Mouse (Mus musculus) forebrain, embryonic 11.5 days (tissue): ENCODE measurements around the gene Ube2j2. TPM values are rescaled to one million over a fixed set of nuclear protein-coding genes. Genes with fewer than 3 reads are reported as not detected.

Experiments used
- ATAC-seq: fragments of 200-750 bp; cut with Nextera tagmentation; replicated peaks from 2 replicates; pipeline ENCODE4 v1.8.0; 2017; ENCODE audit warnings: moderate TSS enrichment; ENCODE audit not compliant: low FRiP score
- DNase-seq: peaks from one replicate; pipeline ENCODE4 v3.0.0-alpha.2; 2017; ENCODE audit warnings: low spot score
- H3K27ac ChIP-seq: fragments of 300-500 bp; sonication (generic); 2 replicates; pipeline ENCODE4 v1.5.1; 2014; ENCODE audit warnings: low read depth, low read length
- H3K27me3 ChIP-seq: fragments of 300-500 bp; sonication (generic); 2 replicates; pipeline ENCODE4 v1.6.1; 2014; ENCODE audit warnings: mild to moderate bottlenecking, low read length, mixed read lengths; ENCODE audit not compliant: control insufficient read depth, insufficient read depth
- H3K36me3 ChIP-seq: fragments of 300-500 bp; sonication (generic); 2 replicates; pipeline ENCODE4 v1.6.1; 2014; ENCODE audit warnings: mild to moderate bottlenecking, low read length, moderate library complexity, mixed read lengths; ENCODE audit not compliant: control insufficient read depth, insufficient read depth
- H3K4me1 ChIP-seq: fragments of 300-500 bp; sonication (generic); replicated peaks from 2 replicates; pipeline ENCODE4 v1.6.1; 2014; ENCODE audit warnings: low read length, mixed read lengths; ENCODE audit not compliant: control insufficient read depth, insufficient read depth
- H3K4me2 ChIP-seq: fragments of 300-500 bp; sonication (generic); 2 replicates; pipeline ENCODE4 v1.6.1; 2014; ENCODE audit warnings: low read depth, mild to moderate bottlenecking, low read length, moderate library complexity, mixed read lengths; ENCODE audit not compliant: severe bottlenecking
- H3K4me3 ChIP-seq: fragments of 300-500 bp; sonication (generic); 2 replicates; pipeline ENCODE4 v1.5.1; 2014; ENCODE audit warnings: low read depth, low read length
- H3K9ac ChIP-seq: fragments of 300-500 bp; sonication (generic); 2 replicates; pipeline ENCODE4 v1.6.1; 2014; ENCODE audit warnings: low read length
- H3K9me3 ChIP-seq: fragments of 300-500 bp; sonication (generic); 2 replicates; pipeline ENCODE4 v1.6.1; 2016; ENCODE audit warnings: low read length, mixed read lengths; ENCODE audit not compliant: control insufficient read depth
- WGBS: fragments of 180-500 bp; shearing (Covaris S2); extraction: QIAGEN DNeasy Blood & Tissue Kit; methylation state at CpG from one replicate; pipeline ENCODE4 v1.1.7; 2014; 5-methylcytosine and 5-hydroxymethylcytosine counted together
- polyA plus RNA-seq: library from polyadenylated mRNA; unstranded; fragments of >200 nt; fragmentation: Nextera tagmentation; extraction: Ambion mirVana; gene quantifications from 2 replicates; pipeline ENCODE4 v1.2.1, GENCODE M21; 2014

The Ube2j2 gene
- polyA plus RNA-seq, 1 experiment from 2014 or later = 159 TPM

DNA sequence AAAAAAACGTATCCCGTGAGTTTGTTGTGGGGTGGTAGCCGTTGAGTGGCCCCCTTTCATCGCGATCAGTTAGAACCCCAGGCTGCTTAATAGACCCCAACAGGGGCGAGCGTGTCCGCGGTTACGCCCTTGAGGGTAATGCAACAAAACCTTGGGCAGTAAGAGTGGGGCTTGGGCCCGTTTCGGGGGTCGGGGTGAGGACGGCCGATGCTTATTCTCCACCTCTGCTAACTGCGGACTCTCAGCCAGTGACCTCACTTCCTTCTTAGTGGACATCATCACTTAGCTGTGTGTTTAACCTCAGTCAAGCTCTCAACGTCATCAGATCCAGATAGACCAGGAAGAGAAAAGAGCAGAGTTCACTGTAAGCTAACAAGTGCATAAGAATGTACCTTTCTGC, 640 bp downstream of the Ube2j2 start:
- Histone ChIP-seq H3K4me1 (peaks cover 9% of the 10 kb centered on the region; the same call in 1 of the 2 replicates), H3K9me3 (no peaks in the 10 kb centered on the region), H3K4me3 (peak overlapping the region; percentile 98), H3K27me3 (no peaks in the 10 kb centered on the region), H3K9ac (peak overlapping the region; percentile 92), H3K36me3 (peaks cover 4% of the 10 kb centered on the region; the same call in 1 of the 2 replicates), H3K4me2 (peak overlapping the region; percentile 69), H3K27ac (no peak overlapping the region)
- no peak for DNase-seq
- 1% methylated on average over 17 of the region's 17 CpGs for WGBS
- peak; percentile 6; the same call in 1 of the 2 replicates for ATAC-seq

DNA sequence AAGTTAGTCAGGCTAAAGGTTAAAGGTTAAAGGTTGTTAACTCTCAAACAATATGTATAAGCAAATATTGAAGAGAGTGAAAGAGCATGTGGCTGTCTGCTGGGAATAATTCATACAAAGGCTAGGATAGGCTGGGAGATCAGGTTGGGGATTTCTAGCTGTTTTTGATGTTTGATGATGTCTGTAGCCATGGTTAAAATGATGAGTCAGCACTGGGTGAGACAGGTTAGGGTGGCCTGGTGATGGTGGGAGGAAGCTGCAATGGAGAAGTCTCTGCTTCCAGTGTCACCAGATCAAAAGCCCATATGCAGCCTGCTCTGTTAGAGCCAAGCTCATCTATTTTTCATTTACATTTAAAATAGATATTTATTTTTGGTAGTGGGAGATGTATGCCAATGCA, 3.5 kb downstream of the Ube2j2 start:
- Histone ChIP-seq H3K9me3 (no peaks in the 10 kb centered on the region), H3K27me3 (no peaks in the 10 kb centered on the region), H3K9ac (no peak overlapping the region), H3K4me2 (no peak overlapping the region), H3K4me3 (no peak overlapping the region), H3K27ac (no peak overlapping the region), H3K36me3 (peaks cover 7% of the 10 kb centered on the region; the same call in 1 of the 2 replicates), H3K4me1 (peaks cover 9% of the 10 kb centered on the region; the same call in 1 of the 2 replicates)
- no peak for DNase-seq
- ATAC-seq = no peak

DNA sequence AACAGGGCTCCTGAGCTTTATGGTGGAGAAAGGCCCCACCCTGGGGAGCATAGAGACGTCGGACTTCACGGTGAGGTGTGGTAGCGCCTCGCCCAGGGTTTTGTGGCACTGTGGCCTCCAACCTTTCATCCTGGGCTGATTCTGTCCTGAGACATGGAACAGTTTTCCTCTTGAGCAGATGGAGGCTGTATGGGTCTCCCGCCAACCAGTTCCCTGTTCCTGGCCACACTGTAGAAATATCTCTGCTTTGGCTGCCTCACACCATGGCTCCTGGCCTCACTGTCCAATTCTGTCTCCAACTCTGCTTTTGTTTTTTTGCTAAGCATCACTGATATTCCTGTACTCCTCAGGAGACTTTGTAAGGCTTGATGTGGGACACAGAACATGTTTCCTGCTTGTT, 11.9 kb downstream of the Ube2j2 start:
- Histone ChIP-seq H3K27ac (no peak overlapping the region), H3K9me3 (no peaks in the 10 kb centered on the region), H3K9ac (no peak overlapping the region), H3K4me3 (no peak overlapping the region), H3K27me3 (no peaks in the 10 kb centered on the region), H3K4me2 (no peak overlapping the region), H3K36me3 (peaks cover 14% of the 10 kb centered on the region; the same call in 1 of the 2 replicates), H3K4me1 (no peaks in the 10 kb centered on the region)
- 95% methylated on average over 6 of the region's 6 CpGs for WGBS
- no peak for ATAC-seq
- DNase-seq = no peak

DNA sequence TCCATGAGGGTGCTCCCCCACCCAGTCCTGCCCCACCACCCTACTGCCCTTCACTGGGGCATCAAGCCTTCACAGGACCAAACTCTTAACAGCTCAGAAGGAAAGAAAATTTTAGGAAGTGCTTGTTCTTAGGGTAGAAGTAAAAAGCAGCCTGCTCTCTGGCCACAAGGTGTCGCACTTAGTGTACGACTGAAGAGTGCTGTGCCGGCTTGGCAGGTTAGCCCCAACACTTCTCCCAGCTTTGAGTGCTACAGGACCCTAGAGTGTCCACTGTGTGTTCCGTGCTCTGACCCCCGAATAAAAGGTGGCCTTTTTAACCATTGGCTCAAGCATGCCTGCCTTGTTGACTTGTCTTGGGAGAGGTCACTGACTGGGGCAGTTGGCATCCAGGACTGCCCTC, 15.6 kb downstream of the Ube2j2 start:
- H3K4me1 ChIP-seq = peaks cover 9% of the 10 kb centered on the region
- DNase-seq = peak; percentile 85
- H3K9ac ChIP-seq = no peak overlapping the region
- 7% methylated on average over 5 of the region's 5 CpGs for WGBS
- H3K4me3 ChIP-seq = no peak overlapping the region
- peaks cover 11% of the 10 kb centered on the region; the same call in 1 of the 2 replicates for H3K36me3 ChIP-seq
- no peaks in the 10 kb centered on the region for H3K9me3 ChIP-seq
- peak; percentile 71 for ATAC-seq
- no peak overlapping the region for H3K4me2 ChIP-seq
- no peak overlapping the region for H3K27ac ChIP-seq
- H3K27me3 ChIP-seq = no peaks in the 10 kb centered on the region

DNA sequence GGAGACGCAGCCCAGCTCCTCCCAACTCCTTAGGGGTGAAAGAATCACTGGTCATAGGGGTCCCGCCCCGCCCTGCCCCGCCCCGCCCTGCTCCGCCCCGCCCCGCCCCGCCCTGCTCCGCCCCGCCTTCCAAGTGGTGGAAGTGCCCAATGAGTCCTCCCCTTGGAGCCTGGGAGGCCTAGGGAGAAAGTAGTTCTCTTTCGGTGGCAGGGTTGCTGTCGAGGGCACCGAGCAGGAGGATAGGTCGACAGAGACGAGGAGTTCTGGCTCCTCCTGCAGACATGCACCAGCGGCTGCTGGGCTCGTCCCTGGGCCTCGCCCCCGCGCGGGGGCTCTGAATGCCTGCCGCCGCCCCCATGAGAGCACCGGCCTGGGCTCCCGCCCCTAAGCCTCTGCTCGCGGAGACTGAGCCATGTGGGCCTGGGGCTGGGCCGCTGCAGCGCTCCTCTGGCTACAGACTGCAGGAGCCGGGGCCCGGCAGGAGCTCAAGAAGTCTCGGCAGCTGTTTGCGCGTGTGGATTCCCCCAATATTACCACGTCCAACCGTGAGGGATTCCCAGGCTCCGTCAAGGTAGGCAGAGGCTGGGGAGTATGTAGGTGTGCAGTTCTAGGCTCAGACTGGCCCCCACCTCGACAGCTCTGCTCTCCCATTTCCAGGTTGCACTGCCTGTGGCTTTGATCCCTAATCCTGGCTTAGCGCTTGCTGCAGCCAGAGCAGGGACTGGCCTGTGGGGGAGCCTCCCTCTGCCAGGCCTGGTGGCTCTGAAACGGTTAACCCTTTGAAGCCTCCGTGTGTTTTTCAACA, 18.7 kb downstream of the Ube2j2 start, which contains the start of gene C1qtnf12:
Gene C1qtnf12, plus strand, starts transcription at position 152 of the 805 bp plus-strand sequence.
- H3K4me2 ChIP-seq = peak within 1 kb of the TSS; percentile 88
- H3K27me3 ChIP-seq = no peaks in the 10 kb centered on the region
- DNase-seq = peak; percentile 79
- H3K27ac ChIP-seq = peak within 1 kb of the TSS; percentile 31; the same call in 1 of the 2 replicates
- H3K9me3 ChIP-seq = no peaks in the 10 kb centered on the region
- peak within 1 kb of the TSS; percentile 40 for H3K4me3 ChIP-seq
- ATAC-seq = peak; percentile 63
- H3K9ac ChIP-seq = peak within 1 kb of the TSS; percentile 57
- peaks cover 9% of the 10 kb centered on the region for H3K4me1 ChIP-seq
- H3K36me3 ChIP-seq = peaks cover 5% of the 10 kb centered on the region; the same call in 1 of the 2 replicates
- WGBS = under 1% methylated on average over 42 of the region's 42 CpGs

DNA sequence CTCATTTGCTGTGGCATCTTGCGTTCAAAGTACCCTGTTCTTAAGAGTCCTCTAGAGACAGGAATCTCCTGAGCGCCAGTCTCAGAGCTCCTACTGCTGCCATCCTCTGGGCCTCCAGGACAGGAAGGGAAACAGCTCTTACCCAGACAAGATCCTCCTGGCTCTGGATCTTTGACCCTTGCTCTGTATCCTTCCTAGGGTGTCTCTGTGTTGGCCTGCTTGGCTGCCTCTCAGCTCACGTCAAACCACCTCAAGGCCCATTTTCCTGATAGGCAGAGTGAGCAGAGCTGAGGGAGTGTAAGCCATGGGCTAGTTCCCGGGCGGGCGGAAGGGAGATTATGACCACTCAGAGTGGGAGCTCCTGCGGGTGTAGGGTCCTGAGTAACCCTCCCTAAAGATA, 19.5 kb downstream of the Ube2j2 start:
- no peaks in the 10 kb centered on the region for H3K9me3 ChIP-seq
- DNase-seq (no peak), ATAC-seq (no peak)
- peak overlapping the region; percentile 40 for H3K4me3 ChIP-seq
- H3K4me2 ChIP-seq = peak overlapping the region; percentile 88
- H3K27me3 ChIP-seq = no peaks in the 10 kb centered on the region
- H3K36me3 ChIP-seq = peaks cover 3% of the 10 kb centered on the region; the same call in 1 of the 2 replicates
- no peak overlapping the region for H3K27ac ChIP-seq
- H3K9ac ChIP-seq = peak overlapping the region; percentile 57
- H3K4me1 ChIP-seq = peaks cover 9% of the 10 kb centered on the region
- WGBS = 52% methylated on average over 7 of the region's 7 CpGs

DNA sequence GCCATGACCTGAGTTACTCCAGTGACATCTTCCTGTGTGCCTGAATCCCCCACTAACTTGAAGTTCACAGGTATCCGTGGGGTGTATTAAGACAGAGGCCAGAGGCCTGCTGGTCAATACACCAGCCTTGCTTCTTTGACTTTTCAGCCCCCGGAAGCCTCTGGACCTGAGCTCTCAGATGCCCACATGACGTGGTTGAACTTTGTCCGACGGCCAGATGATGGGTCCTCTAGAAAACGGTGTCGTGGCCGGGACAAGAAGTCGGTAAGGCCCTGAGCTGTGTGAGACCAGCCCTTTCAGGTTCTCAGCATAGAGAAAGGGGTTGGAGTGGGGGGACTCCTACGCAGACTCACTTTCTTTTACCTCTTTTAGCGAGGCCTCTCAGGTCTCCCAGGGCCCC, 20.8 kb downstream of the Ube2j2 start:
- Histone ChIP-seq H3K4me2 (no peak overlapping the region), H3K4me1 (peaks cover 9% of the 10 kb centered on the region), H3K9me3 (no peaks in the 10 kb centered on the region), H3K4me3 (no peak overlapping the region), H3K36me3 (no peaks in the 10 kb centered on the region), H3K27ac (no peak overlapping the region), H3K27me3 (no peaks in the 10 kb centered on the region), H3K9ac (no peak overlapping the region)
- DNase-seq (no peak), ATAC-seq (no peak)
- WGBS = 92% methylated on average over 11 of the region's 11 CpGs

DNA sequence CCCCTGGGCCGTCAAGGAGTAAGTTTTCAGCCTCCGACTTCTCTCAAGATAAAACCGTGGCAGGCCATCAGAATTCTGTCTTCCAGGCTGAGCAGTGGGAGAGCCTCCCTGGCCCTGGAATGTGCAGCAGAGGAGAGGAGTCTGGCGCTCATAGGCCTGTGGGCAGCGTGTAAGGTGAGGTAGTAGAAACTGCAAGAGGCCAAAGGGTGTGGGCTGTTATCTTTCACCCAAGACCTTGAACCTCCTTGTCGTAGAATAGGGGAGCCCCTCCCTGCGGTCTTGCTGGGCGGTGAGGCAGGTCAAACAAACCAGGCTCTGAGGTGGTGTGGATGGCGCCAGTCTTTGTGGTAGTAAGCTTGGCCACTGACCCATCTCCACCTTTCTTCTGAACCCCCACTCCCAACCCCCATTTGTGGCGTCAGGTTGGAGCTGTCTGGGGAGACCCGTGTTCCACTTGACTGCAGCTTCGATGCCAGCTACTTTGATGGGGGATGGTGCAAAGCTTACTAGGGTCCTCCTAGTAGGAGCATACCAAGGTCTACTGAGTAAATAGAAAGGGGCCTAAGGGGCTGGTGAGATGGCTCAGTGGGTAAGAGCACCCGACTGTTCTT, 25.5 kb downstream of the Ube2j2 start:
- Histone ChIP-seq H3K9ac (no peak overlapping the region), H3K4me2 (no peak overlapping the region), H3K4me1 (no peaks in the 10 kb centered on the region), H3K4me3 (no peak overlapping the region), H3K27ac (no peak overlapping the region), H3K9me3 (no peaks in the 10 kb centered on the region), H3K27me3 (no peaks in the 10 kb centered on the region), H3K36me3 (no peaks in the 10 kb centered on the region)
- 90% methylated on average over 13 of the region's 13 CpGs for WGBS
- no peak for ATAC-seq
- no peak for DNase-seq
